Mouse (Mus musculus) MEL (cell line): Measurements from ENCODE around the gene Fgfr2. TPM values are rescaled to one million over a fixed set of nuclear protein-coding genes. Genes with fewer than 3 reads are reported as not detected.

Experiments used
- DNase-seq: peaks from one replicate; pipeline ENCODE4 v3.0.0; 2011; ENCODE audit warnings: low read depth, low spot score
- H3K27ac ChIP-seq: 2 replicates; pipeline ENCODE4 v1.5.1; 2012; ENCODE audit warnings: low read depth, mild to moderate bottlenecking, control low read depth, low read length, moderate library complexity; ENCODE audit not compliant: control insufficient read depth
- H3K27me3 ChIP-seq, 2 experiments: fragments of 150-350 bp in 1 of 2; sonication (generic) in 1 of 2; 2 replicates each; pipeline ENCODE4 v1.6.1; 2012; ENCODE audit warnings: low read length in 2 of 2, mild to moderate bottlenecking in 2 of 2, improper control_type of control experiment in 1 of 2, moderate library complexity in 1 of 2; ENCODE audit not compliant: insufficient read depth in 2 of 2, control insufficient read depth in 1 of 2
- H3K36me3 ChIP-seq, 2 experiments: 2 replicates each; pipeline ENCODE4 v1.6.1; 2012 to 2014; ENCODE audit warnings: low read length in 2 of 2, improper control_type of control experiment in 1 of 2, inconsistent platforms in 1 of 2, mild to moderate bottlenecking in 1 of 2; ENCODE audit not compliant: insufficient read depth in 2 of 2, control insufficient read depth in 1 of 2
- H3K4me1 ChIP-seq, 2 experiments: fragments of 150-350 bp in 1 of 2; sonication (generic) in 1 of 2; 2 replicates each; pipeline ENCODE4 v1.6.1; 2012; ENCODE audit warnings: low read length in 2 of 2, improper control_type of control experiment in 1 of 2, mild to moderate bottlenecking in 1 of 2; ENCODE audit not compliant: insufficient read depth in 2 of 2, control insufficient read depth in 1 of 2
- H3K4me3 ChIP-seq, 2 experiments: fragments of 150-350 bp in 1 of 2; sonication (generic) in 1 of 2; 2 replicates each; pipeline ENCODE4 v1.5.1; 2012; ENCODE audit warnings: low read depth in 2 of 2, low read length in 2 of 2, mild to moderate bottlenecking in 2 of 2, moderate library complexity in 2 of 2, control low read depth in 1 of 2, improper control_type of control experiment in 1 of 2; ENCODE audit not compliant: control insufficient read depth in 1 of 2, insufficient read depth in 1 of 2
- H3K79me2 ChIP-seq: 2 replicates; pipeline ENCODE4 v1.6.1; 2012; ENCODE audit warnings: mild to moderate bottlenecking, low read length, moderate library complexity; ENCODE audit not compliant: control insufficient read depth, poor library complexity, insufficient read depth
- H3K9ac ChIP-seq: 2 replicates; pipeline ENCODE4 v1.6.1; 2012; ENCODE audit warnings: low read depth, mild to moderate bottlenecking, control low read depth, low read length, moderate library complexity; ENCODE audit not compliant: control insufficient read depth, poor library complexity, severe bottlenecking
- H3K9me3 ChIP-seq: fragments of 150-350 bp; sonication (generic); replicated peaks from 2 replicates; pipeline ENCODE4 v1.6.1; 2012; ENCODE audit warnings: mild to moderate bottlenecking, low read length, improper control_type of control experiment, moderate library complexity; ENCODE audit not compliant: insufficient read depth
- BHLHE40 ChIP-seq: IDR thresholded peaks from 2 replicates; pipeline ENCODE4 v1.6.1; 2012; ENCODE audit warnings: low read depth, mild to moderate bottlenecking, inconsistent platforms, low read length, improper control_type of control experiment, borderline replicate concordance
- CHD1 ChIP-seq: IDR thresholded peaks from 2 replicates; pipeline ENCODE4 v1.6.1; 2012; ENCODE audit warnings: low read depth, mild to moderate bottlenecking, inconsistent platforms, low read length, improper control_type of control experiment
- CTCF ChIP-seq, 3 experiments: IDR thresholded peaks in 2 of 3; conservative IDR thresholded peaks in 1 of 3; 2 replicates each; pipeline ENCODE4 v1.5.1; 2011 to 2012; ENCODE audit warnings: low read length in 3 of 3, low read depth in 2 of 3, mild to moderate bottlenecking in 2 of 3, improper control_type of control experiment in 1 of 3, inconsistent platforms in 1 of 3, mixed read lengths in 1 of 3, moderate library complexity in 1 of 3; ENCODE audit not compliant: control insufficient read depth in 1 of 3, insufficient read depth in 1 of 3, poor library complexity in 1 of 3, severe bottlenecking in 1 of 3
- E2F4 ChIP-seq: IDR thresholded peaks from 2 replicates; pipeline ENCODE4 v1.6.1; 2011; ENCODE audit warnings: low read depth, low read length, improper control_type of control experiment, borderline replicate concordance
- ELF1 ChIP-seq: IDR thresholded peaks from 2 replicates; pipeline ENCODE4 v1.6.1; 2014; ENCODE audit warnings: low read depth, mild to moderate bottlenecking, inconsistent platforms, low read length, improper control_type of control experiment, moderate library complexity
- EP300 ChIP-seq, 2 experiments: IDR thresholded peaks; 2 replicates each; pipeline ENCODE4 v1.6.1; 2011; ENCODE audit warnings: improper control_type of control experiment in 2 of 2, low read length in 2 of 2, low read depth in 1 of 2, mild to moderate bottlenecking in 1 of 2
- GABPA ChIP-seq: IDR thresholded peaks from 2 replicates; pipeline ENCODE4 v1.6.1; 2012; ENCODE audit warnings: low read depth, mild to moderate bottlenecking, inconsistent platforms, low read length, improper control_type of control experiment, moderate library complexity
- GATA1 ChIP-seq: IDR thresholded peaks from 2 replicates; pipeline ENCODE4 v1.6.1; 2011; ENCODE audit warnings: low read depth, low read length, improper control_type of control experiment
- JUND ChIP-seq: IDR thresholded peaks from 2 replicates; pipeline ENCODE4 v1.6.1; 2011; ENCODE audit warnings: low read depth, mild to moderate bottlenecking, improper control_type of control experiment, low read length
- KAT2A ChIP-seq: conservative IDR thresholded peaks from 2 replicates; pipeline ENCODE4 v1.6.1; 2012; ENCODE audit warnings: low read depth, low read length, improper control_type of control experiment, inconsistent platforms
- MAZ ChIP-seq: IDR thresholded peaks from 2 replicates; pipeline ENCODE4 v1.6.1; 2012; ENCODE audit warnings: low read depth, mild to moderate bottlenecking, inconsistent platforms, low read length, improper control_type of control experiment
- MEF2A ChIP-seq: IDR thresholded peaks from 2 replicates; pipeline ENCODE4 v1.6.1; 2014; ENCODE audit warnings: low read depth, mild to moderate bottlenecking, inconsistent platforms, low read length, improper control_type of control experiment; ENCODE audit not compliant: poor library complexity, insufficient replicate concordance, severe bottlenecking; ENCODE audit errors: extremely low read depth
- MXI1 ChIP-seq: IDR thresholded peaks from 2 replicates; pipeline ENCODE4 v1.6.1; 2011; ENCODE audit warnings: mild to moderate bottlenecking, low read depth, low read length, improper control_type of control experiment
- MYB ChIP-seq: IDR thresholded peaks from 2 replicates; pipeline ENCODE4 v1.6.1; 2011; ENCODE audit warnings: mild to moderate bottlenecking, low read depth, low read length, improper control_type of control experiment
- MYC ChIP-seq: IDR thresholded peaks from 2 replicates; pipeline ENCODE4 v1.6.1; 2011; ENCODE audit warnings: low read depth, mild to moderate bottlenecking, low read length, improper control_type of control experiment, moderate library complexity
- NELFE ChIP-seq: IDR thresholded peaks from 2 replicates; pipeline ENCODE4 v1.6.1; 2011; ENCODE audit warnings: low read depth, low read length, improper control_type of control experiment
- NRF1 ChIP-seq: IDR thresholded peaks from 2 replicates; pipeline ENCODE4 v1.6.1; 2014; ENCODE audit warnings: low read depth, mild to moderate bottlenecking, inconsistent platforms, low read length, improper control_type of control experiment, moderate library complexity; ENCODE audit not compliant: poor library complexity, insufficient read depth, severe bottlenecking
- POLR2AphosphoS2 ChIP-seq: IDR thresholded peaks from 2 replicates; pipeline ENCODE4 v1.6.1; 2011; ENCODE audit warnings: low read length, improper control_type of control experiment
- POLR2AphosphoS5 ChIP-seq: IDR thresholded peaks from 2 replicates; pipeline ENCODE4 v1.6.1; 2012; ENCODE audit warnings: low read depth, borderline replicate concordance, mild to moderate bottlenecking, inconsistent platforms, low read length, moderate library complexity, mixed read lengths
- RAD21 ChIP-seq: IDR thresholded peaks from 2 replicates; pipeline ENCODE4 v1.6.1; 2011; ENCODE audit warnings: mild to moderate bottlenecking, low read depth, low read length, improper control_type of control experiment
- RCOR1 ChIP-seq: IDR thresholded peaks from 2 replicates; pipeline ENCODE4 v1.6.1; 2012; ENCODE audit warnings: low read depth, mild to moderate bottlenecking, inconsistent platforms, low read length, improper control_type of control experiment
- SIN3A ChIP-seq: IDR thresholded peaks from 2 replicates; pipeline ENCODE4 v1.6.1; 2012; ENCODE audit warnings: low read length, improper control_type of control experiment, inconsistent platforms
- SMC3 ChIP-seq: IDR thresholded peaks from 2 replicates; pipeline ENCODE4 v1.6.1; 2011; ENCODE audit warnings: low read depth, low read length, improper control_type of control experiment
- TAL1 ChIP-seq: IDR thresholded peaks from 2 replicates; pipeline ENCODE4 v1.6.1; 2012; ENCODE audit warnings: mild to moderate bottlenecking, inconsistent platforms, low read length, moderate library complexity, mixed read lengths
- TBP ChIP-seq: IDR thresholded peaks from 2 replicates; pipeline ENCODE4 v1.8.0; 2011; ENCODE audit warnings: low read depth, low read length, improper control_type of control experiment
- TCF12 ChIP-seq: IDR thresholded peaks from 2 replicates; pipeline ENCODE4 v1.6.1; 2014; ENCODE audit warnings: low read depth, mild to moderate bottlenecking, inconsistent platforms, low read length, improper control_type of control experiment, moderate library complexity
- USF1 ChIP-seq: IDR thresholded peaks from 2 replicates; pipeline ENCODE4 v1.6.1; 2014; ENCODE audit warnings: low read depth, mild to moderate bottlenecking, inconsistent platforms, low read length, improper control_type of control experiment, moderate library complexity
- USF2 ChIP-seq, 2 experiments: IDR thresholded peaks; 2 replicates each; pipeline ENCODE4 v1.6.1; 2011 to 2012; ENCODE audit warnings: improper control_type of control experiment in 2 of 2, low read length in 2 of 2, borderline replicate concordance in 1 of 2, inconsistent platforms in 1 of 2, low read depth in 1 of 2, mild to moderate bottlenecking in 1 of 2; ENCODE audit not compliant: insufficient read depth in 1 of 2
- polyA plus RNA-seq, 2 experiments: library from polyadenylated mRNA; stranded (reverse) in 1 of 2; unstranded in 1 of 2; fragments of >175 nt in 1 of 2; fragments of >200 nt in 1 of 2; gene quantifications; 2 replicates each; pipeline versions ENCODE4 v1.2.1 to v1.2.4; 2012; ENCODE audit warnings: low replicate concordance in 2 of 2, low read depth in 1 of 2; ENCODE audit not compliant: insufficient read length in 2 of 2, insufficient read depth in 1 of 2, missing spikeins in 1 of 2
- total RNA-seq: library from RNA; depleted of rRNA; stranded (reverse); fragments of 300-350 nt; gene quantifications from 2 replicates; pipeline ENCODE4 v1.2.3, GENCODE M21; 2012

The Fgfr2 gene
- total and polyA plus RNA-seq, 3 experiments = not detected

DNA sequence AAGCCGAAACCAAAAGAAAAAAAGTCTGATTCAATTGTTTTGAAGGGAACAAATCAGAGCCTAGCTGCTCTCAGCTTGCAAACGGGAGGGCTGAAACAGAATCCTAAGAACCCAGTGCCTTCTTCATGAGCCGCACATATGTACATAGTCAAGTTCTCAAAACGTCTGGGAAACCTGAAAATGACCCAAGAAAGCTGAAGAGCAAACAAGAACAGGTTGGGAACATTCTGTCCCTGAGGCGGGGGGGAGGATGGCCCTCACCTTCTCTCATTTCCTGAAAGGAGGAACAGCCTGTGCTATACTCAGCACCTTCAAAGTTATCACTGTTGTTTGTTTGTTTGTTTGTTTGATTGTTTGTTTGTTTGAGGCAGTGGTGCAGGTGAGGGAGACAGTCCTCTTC, 1816.4 kb downstream of the Fgfr2 start:
- no peak overlapping the region for H3K4me3 ChIP-seq
- H3K27me3 ChIP-seq = no peaks in the 10 kb centered on the region
- no peak overlapping the region for H3K27ac ChIP-seq

DNA sequence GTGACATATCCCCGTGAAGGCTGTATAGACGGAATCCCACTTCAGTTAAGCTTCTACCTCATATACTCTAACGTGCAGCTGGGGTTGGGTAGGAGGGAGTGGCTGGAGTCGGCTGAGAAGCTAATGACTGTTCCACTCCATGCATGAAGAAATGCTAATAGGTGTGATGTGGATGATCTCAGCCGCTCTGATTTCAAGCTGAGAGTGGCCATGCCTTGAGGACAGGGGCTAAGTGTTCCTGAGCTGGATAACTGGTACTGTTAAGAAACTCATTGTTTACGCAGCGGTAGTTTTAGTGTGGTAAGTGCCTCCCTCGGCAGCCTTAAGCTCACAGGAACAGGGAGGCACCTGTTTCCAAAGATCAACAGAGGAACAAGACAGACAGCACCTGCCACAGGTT, 1819.8 kb downstream of the Fgfr2 start:
- no peaks in the 10 kb centered on the region for H3K36me3 ChIP-seq
- H3K27ac ChIP-seq = no peak overlapping the region
- no peaks in the 10 kb centered on the region for H3K27me3 ChIP-seq
- H3K9me3 ChIP-seq = no peaks in the 10 kb centered on the region
- H3K79me2 ChIP-seq = no peaks in the 10 kb centered on the region
- H3K4me3 ChIP-seq = no peak overlapping the region
- no peak for DNase-seq
- no peak overlapping the region for H3K9ac ChIP-seq
- no peaks in the 10 kb centered on the region for H3K4me1 ChIP-seq
- TF ChIP-seq EP300 (IDR thresholded peaks at IDR 0.05; ENCODE audit: low read depth in 1 of 2, low read length in 2 of 2) (no peak), MXI1 (no peak), RAD21 (no peak), SIN3A (no peak), ELF1 (no peak), POLR2AphosphoS2 (no peak), CTCF (IDR thresholded peaks at IDR 0.05 in 2 of 3, conservative IDR thresholded peaks at IDR 0.05 in 1 of 3; ENCODE audit: control insufficient read depth in 1 of 3, insufficient read depth in 1 of 3, low read depth in 2 of 3, low read length in 3 of 3, poor library complexity in 1 of 3, severe bottlenecking in 1 of 3) (no peak), POLR2AphosphoS5 (no peak), GATA1 (no peak), NELFE (no peak), MYC (no peak), CHD1 (no peak), JUND (no peak)

More for the DNA sequence above, 1816.4 kb downstream of the Fgfr2 start:
- Histone ChIP-seq H3K36me3 (no peaks in the 10 kb centered on the region), H3K9me3 (no peaks in the 10 kb centered on the region), H3K9ac (no peak overlapping the region), H3K4me1 (no peaks in the 10 kb centered on the region), H3K79me2 (no peaks in the 10 kb centered on the region)
- TF ChIP-seq USF2 (IDR thresholded peaks at IDR 0.05; ENCODE audit: borderline replicate concordance in 1 of 2, insufficient read depth in 1 of 2, low read depth in 1 of 2, low read length in 2 of 2) (no peak), NRF1 (no peak), TBP (no peak), KAT2A (no peak), RCOR1 (no peak), MYB (no peak), TAL1 (no peak), TCF12 (no peak), SMC3 (no peak), EP300 (IDR thresholded peaks at IDR 0.05; ENCODE audit: low read depth in 1 of 2, low read length in 2 of 2) (no peak), BHLHE40 (no peak), SIN3A (no peak), USF1 (no peak), E2F4 (no peak), GABPA (no peak), MEF2A (no peak), MAZ (no peak), RAD21 (no peak), CTCF (IDR thresholded peaks at IDR 0.05 in 2 of 3, conservative IDR thresholded peaks at IDR 0.05 in 1 of 3; ENCODE audit: control insufficient read depth in 1 of 3, insufficient read depth in 1 of 3, low read depth in 2 of 3, low read length in 3 of 3, poor library complexity in 1 of 3, severe bottlenecking in 1 of 3) (no peak), GATA1 (no peak)
- no peak for DNase-seq
